Mouse (Mus musculus): ENCODE measurements around the gene Gucy2e. TPM values are rescaled to one million over a fixed set of nuclear protein-coding genes. Genes with fewer than 3 reads are reported as not detected.
A peak's percentile ranks its signal among the peaks of the same experiment; 100 is the strongest.

Gene Gucy2e
- under 1 TPM; 0.52 to 0.87 TPM for total RNA-seq (2021)

DNA sequence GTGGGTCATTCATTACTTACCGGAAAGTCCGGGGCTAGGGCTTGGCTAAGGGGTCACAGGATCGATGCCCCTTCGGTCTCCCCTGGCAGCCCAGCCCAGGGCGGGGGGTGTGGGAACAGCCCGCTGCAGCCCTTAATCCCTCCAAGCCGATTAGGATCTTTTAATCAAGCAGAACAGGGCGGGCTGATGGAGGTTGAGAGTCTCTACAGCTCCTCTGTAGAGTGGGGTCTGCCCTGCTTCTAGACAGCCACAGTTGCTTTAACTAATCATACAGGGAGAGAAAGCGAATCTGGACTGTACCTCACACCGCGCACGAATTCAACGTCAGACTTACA is at the start of gene Gucy2e:
Gene Gucy2e (minus strand): TSS at position 111 of the 335 bp plus-strand sequence.
- DNase-seq, result no peak
- intact Hi-C loops (cut with DNase I), result no loop called here

DNA sequence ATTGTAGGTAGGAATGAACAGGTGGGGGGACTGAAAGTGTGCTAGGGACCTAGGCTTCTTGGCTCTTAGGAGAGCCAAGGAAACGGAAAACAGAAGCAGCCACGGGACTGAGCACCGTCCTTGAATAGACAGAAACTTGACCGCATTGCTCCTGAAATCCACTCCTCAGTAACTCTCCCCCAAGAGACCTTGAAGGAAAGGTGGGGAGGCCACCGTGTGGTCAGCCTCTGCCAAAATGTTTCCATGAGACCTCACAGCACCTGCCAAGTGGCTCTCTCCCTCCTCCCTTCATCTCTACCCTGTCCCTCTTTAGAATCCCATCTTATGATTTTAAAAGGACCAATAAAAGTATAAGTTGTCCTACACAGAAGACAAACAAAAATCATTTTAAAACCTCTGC is 40.4 kb upstream of the Gucy2e start:
- intact Hi-C loops (cut with DNase I), result no loop called here
- DNase-seq, result no peak

DNA sequence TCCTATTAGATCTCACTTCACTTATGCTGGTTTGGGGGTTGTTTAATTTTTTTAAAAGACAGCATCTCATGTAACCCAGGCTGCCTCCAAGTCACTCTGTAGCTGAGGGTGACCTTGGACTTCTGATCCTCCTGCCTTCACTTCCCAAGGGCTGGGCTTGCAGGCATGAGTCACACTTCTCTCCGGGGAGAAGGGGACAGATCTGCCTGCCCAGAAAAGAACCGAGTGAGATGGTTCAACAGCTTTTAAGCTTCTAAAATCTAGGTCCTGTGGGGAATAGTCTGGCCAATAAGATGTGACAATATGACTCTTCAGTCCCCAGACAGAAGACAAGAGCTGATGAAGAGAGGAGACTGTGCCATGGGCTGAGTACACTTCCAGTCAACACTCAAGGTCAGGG is 39.2 kb upstream of the Gucy2e start:
- no peak for DNase-seq
- intact Hi-C loops (cut with DNase I), result no loop called here

DNA sequence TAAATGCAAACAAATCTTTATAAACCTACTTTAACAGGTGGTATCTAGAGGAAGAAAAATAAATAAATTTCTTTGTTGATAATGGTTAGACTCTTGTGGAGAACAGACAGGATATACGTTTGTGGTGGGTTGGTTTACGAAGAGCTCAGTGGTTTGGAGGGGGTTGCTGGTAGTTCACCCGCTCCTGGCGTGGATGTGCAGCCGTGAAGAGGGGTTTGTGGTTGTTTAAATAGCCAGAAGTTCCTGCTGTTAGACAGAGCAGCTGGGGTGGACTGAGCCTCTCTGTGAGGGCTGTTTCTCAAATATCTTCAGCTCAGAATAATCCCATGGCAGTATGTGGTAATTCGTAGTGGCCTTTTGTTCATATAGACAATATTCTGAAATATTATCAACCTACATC is 38.8 kb upstream of the Gucy2e start:
- intact Hi-C loops (cut with DNase I), result no loop called here
- no peak for DNase-seq

DNA sequence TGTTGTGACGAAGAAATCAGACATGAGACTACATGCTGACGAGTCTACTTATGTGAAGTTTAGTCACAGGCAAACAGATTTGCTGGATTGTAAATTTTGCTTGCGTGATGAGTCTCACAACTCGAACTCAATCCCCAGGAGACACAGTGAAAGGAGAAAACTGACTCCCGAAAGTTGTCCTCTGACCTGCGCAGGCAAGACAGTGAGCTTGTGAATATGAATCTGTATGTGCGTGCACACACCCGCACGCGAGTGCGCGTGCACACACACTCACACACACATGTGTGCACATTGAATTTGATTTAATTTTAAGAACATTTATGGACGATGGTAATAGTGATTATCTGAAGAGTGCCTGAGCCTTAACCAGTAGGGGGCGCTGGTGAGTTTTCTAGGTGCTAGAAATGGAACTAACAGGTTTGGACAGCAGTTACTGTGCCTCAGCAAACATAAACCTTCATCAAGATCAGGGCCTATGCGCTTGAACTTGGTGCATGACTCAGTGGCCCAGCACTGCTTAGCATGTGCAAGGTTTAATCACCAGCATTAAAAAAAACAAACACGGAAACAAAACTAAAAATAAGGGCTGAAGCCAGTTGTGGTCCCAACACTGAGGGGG is 35.4 kb upstream of the Gucy2e start:
- intact Hi-C loops (cut with DNase I), result no loop called here
- peak; percentile 84 for DNase-seq

DNA sequence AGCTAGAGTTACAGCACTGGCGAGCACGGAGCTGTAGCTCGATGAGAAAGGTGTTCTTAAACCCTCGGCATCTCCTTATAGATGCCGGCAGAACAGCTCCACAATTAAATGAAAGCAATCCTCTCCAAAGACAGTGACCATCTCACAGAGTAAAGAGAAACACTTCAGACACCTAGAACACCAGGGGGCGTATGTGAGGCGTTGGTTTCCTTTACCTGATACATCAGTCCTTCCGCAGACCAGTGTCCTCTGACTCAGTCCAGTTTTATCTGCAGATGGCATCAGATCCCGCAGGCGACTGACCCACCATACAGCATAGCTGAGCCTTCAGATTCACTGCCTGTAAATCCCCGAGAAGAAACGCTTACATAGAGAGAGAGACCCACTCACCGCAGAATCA is 32.7 kb upstream of the Gucy2e start:
- intact Hi-C loops (cut with DNase I), result loop anchor here (5.0 kb wide), 1 partner anchor 243 kb away; no protein-coding TSS in a partner anchor
- peak; percentile 83 for DNase-seq

DNA sequence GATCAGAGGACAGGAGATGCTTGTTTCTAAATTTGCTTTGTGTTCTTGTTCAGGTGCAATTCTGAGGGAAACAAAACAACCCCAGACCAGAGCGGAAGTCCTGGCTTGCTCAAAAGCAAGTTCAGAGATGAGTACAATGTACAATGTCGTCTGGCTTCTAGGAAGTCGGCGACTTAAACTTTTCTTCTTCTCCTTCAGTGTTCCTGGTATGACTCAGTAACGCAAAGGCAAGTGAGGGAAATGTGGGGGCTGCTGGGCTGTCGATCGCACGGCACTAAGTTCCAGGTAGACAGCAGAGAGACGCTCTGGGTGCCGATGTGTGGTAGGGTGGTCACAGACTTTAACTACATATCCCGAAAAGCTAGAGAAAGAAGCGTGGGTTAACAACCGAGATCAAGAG is 31.3 kb upstream of the Gucy2e start:
- intact Hi-C loops (cut with DNase I), result loop anchor here (5.0 kb wide), 1 partner anchor 244 kb away; no protein-coding TSS in a partner anchor
- DNase-seq, result no peak

DNA sequence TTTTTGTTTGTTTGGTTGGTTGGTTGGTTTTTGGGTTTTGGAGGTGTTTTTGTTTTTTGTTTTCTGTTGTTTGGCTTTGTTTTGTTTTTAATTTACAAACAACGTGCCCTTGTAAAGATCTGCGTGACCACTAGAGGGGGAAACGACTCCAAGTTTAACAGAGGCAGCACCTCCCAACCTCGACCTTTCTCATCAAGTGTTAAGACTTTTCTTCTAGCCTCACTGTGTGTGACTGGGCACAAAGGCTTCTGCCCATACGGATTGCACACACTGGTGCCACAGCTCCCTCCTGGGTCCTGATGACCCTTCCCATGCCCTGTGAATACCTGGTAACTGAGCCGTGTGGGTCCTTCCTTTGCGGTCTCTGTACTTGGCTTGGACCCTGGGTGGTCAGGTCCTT is 30.5 kb upstream of the Gucy2e start:
- intact Hi-C loops (cut with DNase I), result loop anchor here (5.0 kb wide), 1 partner anchor 245 kb away; no protein-coding TSS in a partner anchor
- DNase-seq, result peak; percentile 15

DNA sequence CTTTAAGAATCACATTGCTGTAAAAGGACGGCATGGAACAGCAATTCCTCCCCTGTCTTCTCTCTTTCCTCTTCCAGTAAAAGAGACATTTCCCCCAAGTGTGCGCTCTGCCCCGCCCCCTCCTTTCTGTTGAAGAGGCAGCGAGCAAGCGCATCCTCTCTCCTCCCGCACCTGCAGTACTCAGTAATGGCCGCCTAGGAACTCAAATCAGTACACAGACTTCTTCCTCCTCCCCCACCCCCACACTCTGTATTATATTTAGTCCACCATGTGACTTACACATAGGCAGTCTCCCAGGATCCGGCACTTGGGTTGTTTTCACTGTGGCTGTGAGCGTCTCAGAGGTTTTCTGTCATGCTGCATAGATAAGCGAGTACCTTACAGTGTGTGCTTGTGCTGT is 29.4 kb upstream of the Gucy2e start:
- intact Hi-C loops (cut with DNase I), result loop anchor here (5.0 kb wide), 1 partner anchor 246 kb away; no protein-coding TSS in a partner anchor
- DNase-seq, result peak; percentile 62

DNA sequence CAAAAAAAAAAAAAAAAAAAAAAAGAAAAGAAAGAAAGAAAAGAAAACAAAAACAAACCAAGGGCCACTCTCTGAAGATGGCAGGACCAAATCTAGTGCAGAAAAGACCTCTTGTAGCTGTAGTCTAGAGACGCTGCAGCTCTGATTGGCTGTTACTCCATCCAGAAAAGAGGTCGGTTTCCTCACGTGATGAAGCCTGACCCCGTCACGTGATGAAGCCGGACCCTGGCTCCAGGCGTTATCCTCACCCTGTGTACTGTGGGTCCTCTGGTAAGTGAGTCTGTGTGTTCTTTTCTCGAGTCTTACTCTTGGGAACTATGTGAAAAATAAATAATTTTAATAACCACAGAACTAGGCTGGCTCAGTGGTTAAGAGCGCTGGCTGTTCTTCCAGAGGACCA is 28.6 kb upstream of the Gucy2e start:
- no peak for DNase-seq
- intact Hi-C loops (cut with DNase I), result loop anchor here (5.0 kb wide), 1 partner anchor 247 kb away; no protein-coding TSS in a partner anchor

DNA sequence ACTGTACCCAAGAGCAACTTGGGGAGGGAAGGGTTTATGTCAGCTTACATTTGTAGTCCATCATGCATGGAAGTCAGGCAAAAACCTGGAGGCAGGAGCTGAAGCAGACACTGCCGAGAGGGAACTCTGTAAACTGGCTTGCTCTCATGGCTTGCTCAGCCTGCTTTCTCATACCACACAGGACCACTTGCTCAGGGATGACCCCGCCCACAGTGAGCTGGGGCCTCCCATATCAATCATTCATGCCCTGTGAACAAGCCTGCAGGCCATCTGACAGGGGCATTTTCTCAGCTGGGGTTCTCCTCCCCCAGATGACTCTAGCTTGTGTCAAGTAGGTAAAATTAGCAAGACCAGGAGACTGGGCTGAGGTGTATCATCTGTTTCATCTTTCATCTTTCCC is 27.4 kb upstream of the Gucy2e start:
- no peak for DNase-seq
- intact Hi-C loops (cut with DNase I), result no loop called here

DNA sequence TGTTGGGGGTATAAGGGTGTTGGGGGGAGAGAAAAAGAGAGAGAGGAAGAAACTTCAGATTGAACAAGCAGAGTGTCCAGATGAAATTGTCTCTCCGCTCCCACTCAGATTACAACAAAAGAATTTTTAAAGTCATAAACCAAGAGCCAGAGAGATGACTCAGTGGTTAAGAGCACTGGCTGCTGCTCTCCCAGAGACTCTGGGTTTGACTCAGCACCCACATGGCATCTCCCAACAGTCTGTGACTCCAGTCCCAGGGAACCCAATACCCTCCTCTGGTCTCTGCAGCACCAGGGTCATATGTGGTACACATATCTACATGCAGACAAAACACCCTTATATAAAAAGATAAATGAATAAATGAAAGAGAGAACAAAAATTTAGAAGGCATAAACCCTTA is 23.3 kb upstream of the Gucy2e start:
- no peak for DNase-seq
- intact Hi-C loops (cut with DNase I), result no loop called here

DNA sequence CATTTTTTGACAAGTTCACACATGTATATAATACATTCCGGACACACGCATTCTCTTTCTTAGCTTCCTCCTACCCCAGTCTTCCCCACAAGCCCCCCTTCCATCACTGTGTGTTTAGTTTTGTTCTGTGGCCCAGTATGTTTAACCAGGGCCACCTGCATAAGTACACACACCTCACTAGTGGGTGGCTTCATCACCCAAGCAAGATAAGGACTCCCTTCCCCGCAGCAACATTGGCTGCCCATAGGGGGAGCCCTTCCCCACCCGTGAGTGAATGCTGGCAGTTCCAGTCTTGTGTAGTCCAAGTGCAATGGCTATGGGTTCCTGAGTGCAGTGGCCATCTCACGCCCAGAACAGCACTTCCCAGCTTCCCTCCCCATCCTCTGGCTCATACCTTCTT is 21.5 kb upstream of the Gucy2e start:
- intact Hi-C loops (cut with DNase I), result loop anchor here (5.0 kb wide), 1 partner anchor 129 kb away; no protein-coding TSS in a partner anchor
- DNase-seq, result peak; percentile 43

DNA sequence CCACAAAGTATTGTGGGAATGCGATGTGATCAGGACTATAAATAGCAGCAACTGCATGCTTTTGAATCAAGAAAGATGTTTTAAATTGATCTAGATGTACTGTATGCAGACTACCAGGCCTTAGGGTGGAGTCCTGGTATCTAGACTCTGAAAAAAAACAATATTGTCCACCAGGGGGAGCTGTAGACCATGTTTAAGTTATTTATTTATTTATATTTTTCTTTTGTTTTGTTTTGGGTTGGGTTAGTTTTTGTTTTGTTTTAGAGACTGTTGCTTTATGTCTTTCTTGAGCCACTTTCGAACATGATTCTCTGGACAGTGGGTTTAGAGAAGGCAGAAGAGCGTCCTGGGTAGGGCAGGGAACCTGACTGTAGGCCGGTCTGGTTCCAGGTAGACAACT is 21.0 kb upstream of the Gucy2e start:
- no peak for DNase-seq
- intact Hi-C loops (cut with DNase I), result loop anchor here (5.0 kb wide), 1 partner anchor 129 kb away; no protein-coding TSS in a partner anchor

DNA sequence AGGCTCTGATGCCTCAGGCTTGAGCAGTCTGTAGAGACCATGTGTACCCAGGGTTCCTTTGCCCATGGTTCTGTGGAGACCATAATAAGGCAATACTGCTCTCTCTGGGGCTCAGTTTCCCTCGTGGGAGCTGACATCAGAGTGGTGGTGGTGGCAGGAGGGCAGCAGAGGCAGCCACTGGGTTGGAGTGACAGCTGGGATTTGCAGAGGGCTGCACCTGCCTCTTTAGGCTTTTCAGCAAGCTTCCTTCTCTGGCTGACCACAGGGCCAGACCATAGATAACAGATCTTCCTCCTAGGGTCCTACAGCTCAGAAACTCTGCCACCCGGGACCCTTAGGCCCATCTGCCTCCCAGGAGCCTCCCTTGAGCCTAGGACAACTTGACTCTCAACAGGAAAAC is 20.2 kb upstream of the Gucy2e start:
- intact Hi-C loops (cut with DNase I), result loop anchor here (5.0 kb wide), 1 partner anchor 130 kb away; no protein-coding TSS in a partner anchor
- no peak for DNase-seq

DNA sequence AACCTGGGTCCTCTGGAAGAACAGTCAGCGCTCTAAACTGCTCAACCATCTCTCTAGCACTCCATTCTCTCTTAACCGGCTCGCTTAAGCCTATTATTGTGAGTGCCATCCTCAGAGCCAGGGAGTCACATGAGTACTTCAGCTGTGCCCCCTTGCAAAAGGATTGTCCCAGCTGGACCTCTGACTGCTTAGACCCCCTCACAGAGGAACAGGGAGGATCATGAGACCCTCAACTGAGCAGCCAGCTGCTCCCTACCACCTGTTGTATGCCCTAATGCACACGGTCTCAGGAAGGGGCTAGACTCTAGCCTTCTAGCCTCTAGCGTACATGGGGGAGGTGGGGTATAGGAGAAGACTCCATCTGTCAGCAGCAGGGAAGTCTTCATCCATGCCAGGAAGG is 18.0 kb upstream of the Gucy2e start:
- intact Hi-C loops (cut with DNase I), result loop anchor here (5.0 kb wide), 1 partner anchor 132 kb away; no protein-coding TSS in a partner anchor
- DNase-seq, result no peak

DNA sequence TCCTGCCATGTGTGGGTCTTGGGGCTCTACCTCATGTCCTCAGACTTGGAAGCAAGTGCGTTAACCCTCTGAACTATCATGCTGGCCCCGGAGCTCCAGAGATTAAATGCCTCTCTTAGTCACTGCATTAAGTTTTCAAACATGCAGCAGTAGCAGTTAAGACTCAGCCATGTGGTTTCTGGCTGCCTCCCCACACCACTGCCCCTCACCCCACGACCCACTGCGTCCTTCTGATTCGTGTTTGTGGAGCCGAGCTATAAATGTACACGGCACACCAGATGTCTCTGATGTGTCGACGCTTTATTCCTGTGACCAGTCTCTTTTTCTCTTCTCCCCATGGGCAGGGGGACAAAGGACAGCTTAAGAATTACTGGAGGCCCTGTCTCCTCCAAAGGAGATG is 16.3 kb upstream of the Gucy2e start:
- intact Hi-C loops (cut with DNase I), result no loop called here
- DNase-seq, result no peak

DNA sequence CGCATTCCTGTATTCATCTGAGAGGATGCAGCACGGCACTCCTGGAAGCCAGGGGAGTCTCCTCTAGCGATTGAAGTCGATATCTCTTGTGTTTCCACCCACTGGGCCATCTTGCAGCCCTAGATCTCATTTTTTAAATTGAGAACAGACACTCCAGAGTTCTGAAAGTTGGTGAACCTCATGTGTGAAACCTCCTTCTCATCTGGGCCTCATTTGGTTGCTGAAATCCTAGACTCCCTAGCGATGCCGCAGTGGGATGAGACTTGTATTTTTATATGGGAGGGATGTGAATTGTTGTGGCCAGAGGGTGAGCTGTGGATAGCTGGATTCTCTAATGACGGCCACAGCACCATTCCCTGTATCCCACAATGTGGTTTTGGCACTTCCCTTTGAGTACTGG is 15.1 kb upstream of the Gucy2e start:
- intact Hi-C loops (cut with DNase I), result no loop called here
- DNase-seq, result no peak

DNA sequence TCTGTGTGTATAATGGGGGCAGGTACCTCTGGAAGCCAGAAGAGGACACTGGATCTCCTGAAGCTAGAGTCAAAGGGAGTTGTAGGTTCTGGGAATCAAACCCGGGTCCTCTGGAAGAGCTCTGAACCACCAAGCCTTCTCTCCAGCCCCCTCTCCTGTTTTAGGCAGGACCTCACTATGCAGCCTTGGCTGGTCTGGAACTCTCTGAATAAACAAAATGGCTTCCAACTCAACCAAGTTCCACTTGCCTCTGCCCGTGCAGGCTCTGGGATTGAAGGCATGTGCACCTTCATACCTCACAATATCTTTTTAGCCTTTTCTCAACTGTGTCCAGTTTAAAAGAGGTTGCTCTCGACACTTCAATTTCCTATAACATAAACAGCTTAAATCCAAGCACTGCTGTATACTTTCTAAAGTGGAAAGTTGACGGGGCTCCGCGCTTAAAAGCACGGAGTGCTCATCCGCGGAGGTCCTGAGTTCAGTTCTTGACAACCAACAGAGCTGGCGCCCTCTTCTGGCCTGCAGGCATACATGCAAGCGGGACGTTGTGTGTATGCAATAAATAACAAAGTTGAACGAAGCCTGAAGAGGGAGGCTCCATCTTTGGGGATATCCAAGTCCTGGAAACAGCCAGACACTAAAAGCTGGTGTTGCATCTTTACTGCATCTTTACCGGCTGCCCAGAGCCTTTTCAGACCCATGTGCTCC is 14.5 kb upstream of the Gucy2e start:
- DNase-seq, result no peak
- intact Hi-C loops (cut with DNase I), result no loop called here

DNA sequence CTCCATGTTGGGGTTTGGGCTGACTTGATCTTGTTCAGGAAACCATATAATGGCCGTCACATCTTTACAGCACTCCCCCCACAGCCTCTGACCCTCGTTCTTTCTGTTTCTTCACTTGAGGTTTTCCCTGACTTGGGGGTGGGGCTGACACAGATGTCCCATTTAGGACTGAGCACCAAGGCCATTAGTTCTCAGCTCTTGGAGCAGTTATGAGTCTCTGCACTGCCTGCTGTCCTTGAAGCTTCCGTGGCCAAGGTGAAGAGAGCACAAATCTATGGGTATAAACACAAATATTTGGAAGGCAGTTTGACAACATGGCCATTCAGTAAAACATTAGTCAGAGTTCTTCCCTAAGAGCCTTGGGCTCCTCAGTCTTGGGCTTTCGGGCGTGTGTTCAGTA is 13.3 kb upstream of the Gucy2e start:
- no peak for DNase-seq
- intact Hi-C loops (cut with DNase I), result no loop called here

DNA sequence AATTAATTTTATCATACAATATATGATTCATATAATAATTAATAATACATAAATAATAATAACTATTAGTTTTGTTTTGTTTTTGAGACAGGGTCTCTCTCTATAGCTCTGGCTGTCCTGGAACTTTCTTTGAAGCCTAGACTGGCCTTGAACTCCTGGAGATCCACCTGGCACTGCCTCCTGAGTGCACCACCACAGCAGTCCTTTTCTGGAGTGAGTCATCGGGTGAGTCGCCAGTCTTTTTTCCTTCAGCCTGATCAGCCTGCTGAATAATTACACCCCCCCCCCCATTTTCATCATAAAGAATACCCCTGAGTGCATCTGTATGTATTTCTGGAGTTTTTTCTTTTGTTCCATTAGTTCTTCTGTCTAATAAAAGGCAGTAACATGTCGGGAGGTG is 12.3 kb upstream of the Gucy2e start:
- DNase-seq, result no peak
- intact Hi-C loops (cut with DNase I), result no loop called here

DNA sequence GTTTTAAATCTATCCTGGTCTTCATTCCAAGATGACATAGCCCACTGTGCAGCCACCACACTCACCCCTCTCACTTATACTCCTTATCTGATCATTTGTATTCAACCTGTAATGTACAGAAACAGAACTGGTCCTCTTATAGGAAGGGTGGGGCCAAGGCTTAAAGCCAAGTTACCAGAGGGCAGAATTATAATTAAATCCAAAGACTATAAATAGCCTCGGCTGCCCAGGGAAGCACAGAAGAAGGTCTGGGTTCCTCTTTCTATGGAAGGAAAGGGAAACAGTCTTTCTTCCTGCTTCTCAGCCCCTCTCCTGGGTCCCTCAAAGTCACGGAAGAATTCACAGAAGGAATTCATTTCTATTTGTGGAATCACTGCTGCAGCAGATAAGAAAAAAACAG is 8.8 kb upstream of the Gucy2e start:
- no peak for DNase-seq
- intact Hi-C loops (cut with DNase I), result loop anchor here (2.0 kb wide), 1 partner anchor 53 kb away; no protein-coding TSS in a partner anchor

Data from left cerebral cortex, postnatal 4 days (tissue).